Mouse (Mus musculus) hindbrain, embryonic 14.5 days (tissue): ENCODE data around the gene Sipa1. TPM values are rescaled to one million over a fixed set of nuclear protein-coding genes. Genes with fewer than 3 reads are reported as not detected.
A peak's percentile ranks its signal among the peaks of the same experiment; 100 is the strongest.

Experiments
- ATAC-seq: fragments of 200-750 bp; cut with Nextera tagmentation; 2 replicates; pipeline ENCODE4 v1.8.0; 2017; ENCODE audit warnings: moderate number of reproducible peaks, mild to moderate bottlenecking, moderate TSS enrichment, moderate library complexity; ENCODE audit not compliant: low FRiP score
- DNase-seq: peaks from one replicate; pipeline ENCODE4 v3.0.0-alpha.2; 2015; ENCODE audit warnings: low spot score
- H3K27ac ChIP-seq: fragments of 300-500 bp; sonication (generic); 2 replicates; pipeline ENCODE4 v1.5.1; 2014; ENCODE audit warnings: mild to moderate bottlenecking, moderate library complexity
- H3K27me3 ChIP-seq: fragments of 300-500 bp; sonication (generic); 2 replicates; pipeline ENCODE4 v1.6.1; 2014; ENCODE audit warnings: mild to moderate bottlenecking, low read length, mixed read lengths; ENCODE audit not compliant: control insufficient read depth, insufficient read depth
- H3K36me3 ChIP-seq: fragments of 300-500 bp; sonication (generic); replicated peaks from 2 replicates; pipeline ENCODE4 v1.6.1; 2014; ENCODE audit not compliant: control insufficient read depth, insufficient read depth
- H3K4me1 ChIP-seq: fragments of 300-500 bp; sonication (generic); replicated peaks from 2 replicates; pipeline ENCODE4 v1.6.1; 2014; ENCODE audit warnings: antibody characterized with exemption, low read length, mixed read lengths; ENCODE audit not compliant: control insufficient read depth, insufficient read depth
- H3K4me2 ChIP-seq: fragments of 300-500 bp; sonication (generic); replicated peaks from 2 replicates; pipeline ENCODE4 v1.6.1; 2014; ENCODE audit warnings: mild to moderate bottlenecking, moderate library complexity
- H3K4me3 ChIP-seq: fragments of 300-500 bp; sonication (generic); replicated peaks from 2 replicates; pipeline ENCODE4 v1.5.1; 2014; ENCODE audit warnings: mild to moderate bottlenecking, low read length
- H3K9ac ChIP-seq: fragments of 300-500 bp; sonication (generic); 2 replicates; pipeline ENCODE4 v1.6.1; 2014
- H3K9me3 ChIP-seq: fragments of 300-500 bp; sonication (generic); 2 replicates; pipeline ENCODE4 v1.6.1; 2016; ENCODE audit warnings: low read length; ENCODE audit not compliant: control insufficient read depth
- WGBS: fragments of 180-500 bp; shearing (Covaris S2); extraction: QIAGEN DNeasy Blood & Tissue Kit; methylation state at CpG from one replicate; pipeline ENCODE4 v1.1.7; 2014; 5-methylcytosine and 5-hydroxymethylcytosine counted together
- polyA plus RNA-seq: library from polyadenylated mRNA; unstranded; fragments of >200 nt; fragmentation: Nextera tagmentation; extraction: Ambion mirVana; gene quantifications from 2 replicates; pipeline ENCODE4 v1.2.1, GENCODE M21; 2014

The Sipa1 gene
- polyA plus RNA-seq, 1 experiment from 2014 or later, result 16.2 TPM

GRCm38 (mm10) chr19:5695849-5696462 lies 32.4 kb upstream of the Sipa1 start:
- 11% methylated on average over 41 of the region's 41 CpGs for WGBS
- DNase-seq (no peak), ATAC-seq (0 out of 2 replicates have a peak, but pooled peaks have one; percentile 38)
- H3K27me3 ChIP-seq, result no peaks in the 10 kb centered on the region
- no peaks in the 10 kb centered on the region for H3K9me3 ChIP-seq
- peaks cover 16% of the 10 kb centered on the region; the same call in 1 of the 2 replicates for H3K4me1 ChIP-seq
- peak overlapping the region; percentile 24; the same call in 1 of the 2 replicates for H3K9ac ChIP-seq
- H3K36me3 ChIP-seq, result peaks cover 74% of the 10 kb centered on the region
- peak overlapping the region; percentile 22 for H3K4me3 ChIP-seq
- H3K27ac ChIP-seq, result no peak overlapping the region
- peak overlapping the region; percentile 50 for H3K4me2 ChIP-seq

DNA sequence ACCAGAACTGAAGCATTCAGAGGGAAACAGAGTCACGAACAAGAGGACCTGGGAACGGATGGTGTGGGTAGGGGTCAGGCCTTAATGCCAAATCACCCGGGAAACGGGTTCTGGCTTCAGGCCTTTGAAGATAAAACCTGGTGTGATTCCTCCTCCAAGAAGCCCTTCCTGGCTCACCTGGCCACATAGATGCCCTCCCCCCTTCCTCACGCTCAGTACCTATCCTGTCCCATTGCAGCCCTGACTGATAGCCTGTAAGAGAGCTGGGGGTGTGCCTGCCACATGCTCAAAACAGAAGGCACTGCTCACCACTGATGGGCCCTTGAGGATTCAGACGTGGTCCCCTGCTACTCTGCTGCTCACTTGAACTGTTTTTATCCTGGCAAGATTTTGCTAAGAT lies 30.3 kb upstream of the Sipa1 start:
- Histone ChIP-seq H3K4me3 (no peak overlapping the region), H3K27me3 (no peaks in the 10 kb centered on the region), H3K36me3 (peaks cover 53% of the 10 kb centered on the region), H3K4me1 (peaks cover 28% of the 10 kb centered on the region), H3K9ac (no peak overlapping the region), H3K27ac (no peak overlapping the region), H3K9me3 (no peaks in the 10 kb centered on the region), H3K4me2 (no peak overlapping the region)
- no peak for DNase-seq
- 90% methylated on average over 6 of the region's 6 CpGs for WGBS
- no peak for ATAC-seq

GRCm38 (mm10) chr19:5692913-5693396 lies 29.4 kb upstream of the Sipa1 start:
- H3K4me1 ChIP-seq, result peaks cover 29% of the 10 kb centered on the region
- H3K4me3 ChIP-seq, result no peak overlapping the region

GRCm38 (mm10) chr19:5692086-5692912 lies 28.8 kb upstream of the Sipa1 start:
- Histone ChIP-seq H3K36me3 (peaks cover 38% of the 10 kb centered on the region), H3K4me3 (peak overlapping the region; percentile 97)

More at GRCm38 (mm10) chr19:5692913-5693396, 29.4 kb upstream of the Sipa1 start:
- Histone ChIP-seq H3K9ac (peak overlapping the region; percentile 78; the same call in 1 of the 2 replicates), H3K27ac (peak overlapping the region; percentile 55), H3K9me3 (no peaks in the 10 kb centered on the region), H3K27me3 (no peaks in the 10 kb centered on the region), H3K4me2 (peak overlapping the region; percentile 99), H3K36me3 (peaks cover 44% of the 10 kb centered on the region)
- no peak for DNase-seq
- ATAC-seq, result no peak
- WGBS, result 69% methylated on average over 10 of the region's 10 CpGs

GRCm38 (mm10) chr19:5691601-5692000 lies 28.1 kb upstream of the Sipa1 start:
- Histone ChIP-seq H3K27ac (peak overlapping the region; percentile 28; the same call in 1 of the 2 replicates), H3K4me1 (peaks cover 38% of the 10 kb centered on the region), H3K4me2 (peak overlapping the region; percentile 99), H3K36me3 (peaks cover 31% of the 10 kb centered on the region), H3K27me3 (no peaks in the 10 kb centered on the region), H3K9me3 (no peaks in the 10 kb centered on the region), H3K9ac (peak overlapping the region; percentile 78; the same call in 1 of the 2 replicates), H3K4me3 (peak overlapping the region; percentile 97)
- WGBS, result 85% methylated on average over 5 of the region's 5 CpGs
- no peak for DNase-seq
- ATAC-seq, result no peak

More at GRCm38 (mm10) chr19:5692086-5692912, 28.8 kb upstream of the Sipa1 start:
- no peak for DNase-seq
- Histone ChIP-seq H3K9me3 (no peaks in the 10 kb centered on the region), H3K4me2 (peak overlapping the region; percentile 99), H3K9ac (peak overlapping the region; percentile 78), H3K27me3 (no peaks in the 10 kb centered on the region), H3K4me1 (peaks cover 36% of the 10 kb centered on the region), H3K27ac (peak overlapping the region; percentile 55)
- 65% methylated on average over 10 of the region's 10 CpGs for WGBS
- no peak for ATAC-seq

DNA sequence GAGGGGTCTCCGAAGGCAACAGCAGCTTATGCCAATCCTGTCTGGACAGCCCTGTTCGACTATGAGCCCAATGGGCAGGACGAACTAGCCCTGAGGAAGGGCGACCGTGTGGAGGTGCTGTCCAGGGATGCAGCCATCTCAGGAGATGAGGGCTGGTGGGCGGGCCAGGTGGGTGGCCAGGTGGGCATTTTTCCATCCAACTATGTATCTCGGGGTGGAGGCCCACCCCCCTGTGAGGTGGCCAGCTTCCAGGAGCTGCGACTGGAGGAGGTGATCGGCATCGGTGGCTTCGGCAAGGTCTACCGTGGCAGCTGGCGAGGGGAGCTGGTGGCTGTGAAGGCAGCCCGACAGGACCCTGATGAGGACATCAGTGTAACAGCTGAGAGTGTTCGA lies 26.8 kb upstream of the Sipa1 start:
- no peaks in the 10 kb centered on the region for H3K9me3 ChIP-seq
- H3K27ac ChIP-seq, result peak overlapping the region; percentile 71; the same call in 1 of the 2 replicates
- peaks cover 35% of the 10 kb centered on the region for H3K36me3 ChIP-seq
- H3K4me1 ChIP-seq, result peaks cover 32% of the 10 kb centered on the region
- peak overlapping the region; percentile 97 for H3K4me3 ChIP-seq
- ATAC-seq, result no peak
- DNase-seq, result no peak
- WGBS, result 73% methylated on average over 15 of the region's 15 CpGs
- no peaks in the 10 kb centered on the region for H3K27me3 ChIP-seq
- H3K9ac ChIP-seq, result peak overlapping the region; percentile 78
- H3K4me2 ChIP-seq, result peak overlapping the region; percentile 99

GRCm38 (mm10) chr19:5689565-5690342 lies 26.2 kb upstream of the Sipa1 start:
- H3K36me3 ChIP-seq, result peaks cover 37% of the 10 kb centered on the region
- no peaks in the 10 kb centered on the region for H3K27me3 ChIP-seq
- WGBS, result 12% methylated on average over 42 of the region's 42 CpGs
- ATAC-seq, result no peak
- H3K9me3 ChIP-seq, result no peaks in the 10 kb centered on the region
- H3K9ac ChIP-seq, result peak overlapping the region; percentile 78
- H3K27ac ChIP-seq, result peak overlapping the region; percentile 71
- H3K4me3 ChIP-seq, result peak overlapping the region; percentile 97
- DNase-seq, result peak; percentile 56
- H3K4me2 ChIP-seq, result peak overlapping the region; percentile 99
- peaks cover 32% of the 10 kb centered on the region for H3K4me1 ChIP-seq

DNA sequence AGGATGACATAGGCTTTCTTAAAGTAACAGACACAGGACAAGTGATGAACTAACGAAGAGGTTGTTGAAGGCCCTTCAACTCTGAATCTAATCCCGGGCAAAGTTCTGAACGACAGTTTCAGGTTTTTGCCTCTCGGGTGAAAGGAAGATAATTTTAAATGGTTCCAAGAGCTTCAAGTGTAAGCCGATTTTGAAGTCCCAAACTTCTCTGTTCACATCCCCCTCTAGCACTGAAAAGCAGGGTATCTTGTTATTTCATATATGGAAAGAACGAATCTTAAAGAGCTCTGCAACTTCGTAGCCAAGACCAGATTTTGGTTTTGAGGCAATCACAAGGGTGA lies 25.6 kb upstream of the Sipa1 start:
- H3K9ac ChIP-seq, result peak overlapping the region; percentile 78
- peak overlapping the region; percentile 71 for H3K27ac ChIP-seq
- peak overlapping the region; percentile 99 for H3K4me2 ChIP-seq
- H3K4me3 ChIP-seq, result peak overlapping the region; percentile 97
- H3K9me3 ChIP-seq, result no peaks in the 10 kb centered on the region
- WGBS, result 0% methylated on average over 7 of the region's 7 CpGs
- H3K4me1 ChIP-seq, result peaks cover 32% of the 10 kb centered on the region
- H3K27me3 ChIP-seq, result no peaks in the 10 kb centered on the region
- H3K36me3 ChIP-seq, result peaks cover 42% of the 10 kb centered on the region
- no peak for ATAC-seq
- DNase-seq, result no peak
